Mouse (Mus musculus): ENCODE results near the gene Igflr1. TPM values are rescaled to one million over a fixed set of nuclear protein-coding genes. Genes with fewer than 3 reads are reported as not detected.

Gene Igflr1
- polyA plus RNA-seq, 1 experiment from 2014 or later, result 4.3 TPM

DNA sequence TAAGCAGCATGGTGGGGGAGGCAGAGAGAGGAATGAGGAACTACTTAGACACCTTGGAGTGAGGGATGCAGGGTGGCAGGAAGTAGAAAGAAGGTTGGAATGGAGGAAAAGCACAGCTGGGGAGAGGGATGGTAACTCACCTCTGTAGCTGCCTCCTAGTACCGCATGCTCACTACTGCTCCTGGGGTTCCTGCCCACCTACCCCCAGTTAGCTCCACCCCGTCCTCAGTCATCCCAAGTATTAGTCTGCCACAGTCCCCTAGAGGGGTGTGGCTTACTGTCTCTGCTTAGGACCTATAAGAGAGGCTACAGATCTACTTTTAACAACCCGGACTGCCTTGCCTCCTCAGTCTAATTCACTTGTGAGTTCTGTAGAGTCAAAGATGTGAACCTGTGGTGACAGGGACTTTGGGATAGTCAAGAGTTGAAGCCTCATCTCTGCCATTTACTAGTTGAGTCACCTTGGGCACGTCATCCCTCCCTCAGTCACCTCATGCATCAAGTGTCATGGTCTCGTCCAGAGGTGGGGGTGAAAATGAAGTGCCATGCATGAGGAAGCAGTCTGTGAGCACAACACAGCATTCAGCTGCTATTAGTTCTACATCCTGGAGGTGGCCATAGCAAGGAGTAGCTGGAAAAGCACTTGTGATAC is 27.7 kb downstream of the Igflr1 start:
- ATAC-seq (ENCODE audit: insufficient number of reproducible peaks, insufficient read depth, low FRiP score, low TSS enrichment, low read depth), result no peak
- H3K27ac ChIP-seq, result no peak overlapping the region
- no peaks in the 10 kb centered on the region for H3K27me3 ChIP-seq
- no peaks in the 10 kb centered on the region for H3K9me3 ChIP-seq
- no peaks in the 10 kb centered on the region for H3K36me3 ChIP-seq
- H3K4me1 ChIP-seq, result peaks cover 5% of the 10 kb centered on the region
- H3K4me2 ChIP-seq, result no peak overlapping the region
- H3K4me3 ChIP-seq, result no peak overlapping the region
- 51% methylated on average over 5 of the region's 5 CpGs for WGBS
- no peak overlapping the region for H3K9ac ChIP-seq

GRCm38 (mm10) chr7:30593579-30594509 is 28.6 kb downstream of the Igflr1 start:
- peaks cover 5% of the 10 kb centered on the region for H3K4me1 ChIP-seq
- WGBS, result 74% methylated on average over 10 of the region's 10 CpGs
- H3K27me3 ChIP-seq, result no peaks in the 10 kb centered on the region
- no peak overlapping the region for H3K9ac ChIP-seq
- H3K9me3 ChIP-seq, result no peaks in the 10 kb centered on the region
- H3K27ac ChIP-seq, result no peak overlapping the region
- no peak overlapping the region for H3K4me3 ChIP-seq
- H3K36me3 ChIP-seq, result no peaks in the 10 kb centered on the region
- ATAC-seq (ENCODE audit: insufficient number of reproducible peaks, insufficient read depth, low FRiP score, low TSS enrichment, low read depth), result no peak
- no peak overlapping the region for H3K4me2 ChIP-seq

- H3K9ac ChIP-seq, result no peak overlapping the region
- no peaks in the 10 kb centered on the region for H3K9me3 ChIP-seq
- no peaks in the 10 kb centered on the region for H3K27me3 ChIP-seq
- H3K4me3 ChIP-seq, result no peak overlapping the region
- peaks cover 5% of the 10 kb centered on the region for H3K4me1 ChIP-seq
- ATAC-seq (ENCODE audit: insufficient number of reproducible peaks, insufficient read depth, low FRiP score, low TSS enrichment, low read depth), result no peak
- no peak overlapping the region for H3K4me2 ChIP-seq
- WGBS, result 59% methylated on average over 4 of the region's 4 CpGs
- H3K27ac ChIP-seq, result no peak overlapping the region
- no peaks in the 10 kb centered on the region for H3K36me3 ChIP-seq
Observed at GRCm38 (mm10) chr7:30594510-30595024, 29.3 kb downstream of the Igflr1 start.

DNA sequence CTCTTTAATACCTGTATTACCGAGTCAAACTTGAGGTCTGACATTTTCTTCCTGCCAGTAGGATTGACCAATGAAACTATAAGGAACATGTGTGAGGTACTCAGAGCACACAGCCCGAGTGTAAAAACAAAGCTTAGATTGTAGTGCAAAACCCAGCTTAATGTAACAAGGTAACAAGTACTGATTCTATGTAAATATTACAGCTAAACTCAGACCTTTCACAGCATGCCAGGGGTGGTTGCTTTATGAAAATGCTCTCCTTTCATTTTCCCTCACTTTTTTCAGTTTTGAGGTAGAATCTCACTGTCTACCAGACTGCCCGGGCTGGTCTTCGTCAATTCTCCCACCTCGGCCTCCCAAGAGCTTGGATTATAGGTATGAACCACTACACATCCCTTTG is 30.9 kb downstream of the Igflr1 start:
- H3K27me3 ChIP-seq, result no peaks in the 10 kb centered on the region
- H3K9me3 ChIP-seq, result no peaks in the 10 kb centered on the region
- no peak overlapping the region for H3K4me3 ChIP-seq
- WGBS, result 72% methylated on average over 5 of the region's 5 CpGs
- no peak overlapping the region for H3K9ac ChIP-seq
- no peak for ATAC-seq (ENCODE audit: insufficient number of reproducible peaks, insufficient read depth, low FRiP score, low TSS enrichment, low read depth)
- H3K4me1 ChIP-seq, result no peaks in the 10 kb centered on the region
- no peak overlapping the region for H3K27ac ChIP-seq
- H3K4me2 ChIP-seq, result no peak overlapping the region
- H3K36me3 ChIP-seq, result no peaks in the 10 kb centered on the region

DNA sequence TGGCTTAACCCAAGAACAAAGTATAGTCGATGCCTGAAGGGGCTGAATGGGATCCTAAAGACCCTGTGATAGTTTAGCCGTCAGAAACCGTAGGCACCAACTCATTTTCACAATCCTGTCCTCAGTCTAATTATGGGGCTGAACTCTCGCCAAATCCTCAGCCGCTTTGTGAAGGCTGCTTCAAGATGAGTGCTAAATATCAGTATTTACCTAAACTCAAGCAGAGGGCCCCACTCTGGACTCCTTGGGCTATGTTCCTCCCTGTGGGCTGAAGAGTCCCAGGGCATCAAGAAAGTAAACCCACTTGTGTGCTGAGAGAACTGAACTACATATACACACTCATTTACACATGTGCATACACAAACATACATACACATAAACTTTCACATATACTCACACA is 31.6 kb downstream of the Igflr1 start:
- Histone ChIP-seq H3K9ac (no peak overlapping the region), H3K4me3 (no peak overlapping the region), H3K36me3 (no peaks in the 10 kb centered on the region), H3K4me2 (no peak overlapping the region), H3K27ac (no peak overlapping the region), H3K4me1 (no peaks in the 10 kb centered on the region), H3K27me3 (no peaks in the 10 kb centered on the region), H3K9me3 (no peaks in the 10 kb centered on the region)
- no peak for ATAC-seq (ENCODE audit: insufficient number of reproducible peaks, insufficient read depth, low FRiP score, low TSS enrichment, low read depth)
- WGBS, result 61% methylated on average over 5 of the region's 5 CpGs

- Histone ChIP-seq H3K9ac (no peak within 1 kb of the TSS), H3K4me1 (no peaks in the 10 kb centered on the region), H3K9me3 (no peaks in the 10 kb centered on the region), H3K36me3 (no peaks in the 10 kb centered on the region), H3K4me3 (no peak within 1 kb of the TSS), H3K27ac (no peak within 1 kb of the TSS; the same call in 1 of the 2 replicates), H3K27me3 (no peaks in the 10 kb centered on the region), H3K4me2 (no peak within 1 kb of the TSS)
- WGBS, result 92% methylated on average over 12 of the region's 12 CpGs
- ATAC-seq (ENCODE audit: insufficient number of reproducible peaks, insufficient read depth, low FRiP score, low TSS enrichment, low read depth), result no peak
Observed at GRCm38 (mm10) chr7:30598786-30599185, 33.6 kb downstream of the Igflr1 start, which contains the start of gene Zbtb32. Gene Zbtb32 (minus strand): TSS chr7:30598909.

GRCm38 (mm10) chr7:30599933-30600353 is 34.7 kb downstream of the Igflr1 start:
- Histone ChIP-seq H3K27me3 (no peaks in the 10 kb centered on the region), H3K36me3 (no peaks in the 10 kb centered on the region), H3K9me3 (no peaks in the 10 kb centered on the region), H3K9ac (no peak overlapping the region), H3K27ac (0 out of 2 replicates have a peak overlapping the region, but pooled peaks have one; percentile 48), H3K4me2 (no peak overlapping the region), H3K4me3 (no peak overlapping the region), H3K4me1 (no peaks in the 10 kb centered on the region)
- WGBS, result 2% methylated on average over 16 of the region's 16 CpGs
- ATAC-seq (ENCODE audit: insufficient number of reproducible peaks, insufficient read depth, low FRiP score, low TSS enrichment, low read depth), result peak; percentile 87

GRCm38 (mm10) chr7:30600651-30601050 is 35.4 kb downstream of the Igflr1 start:
- Histone ChIP-seq H3K4me1 (no peaks in the 10 kb centered on the region), H3K9ac (no peak overlapping the region), H3K4me2 (no peak overlapping the region), H3K4me3 (no peak overlapping the region), H3K27me3 (no peaks in the 10 kb centered on the region), H3K27ac (0 out of 2 replicates have a peak overlapping the region, but pooled peaks have one; percentile 48), H3K36me3 (no peaks in the 10 kb centered on the region), H3K9me3 (no peaks in the 10 kb centered on the region)
- 65% methylated on average over 7 of the region's 7 CpGs for WGBS
- no peak for ATAC-seq (ENCODE audit: insufficient number of reproducible peaks, insufficient read depth, low FRiP score, low TSS enrichment, low read depth)

DNA sequence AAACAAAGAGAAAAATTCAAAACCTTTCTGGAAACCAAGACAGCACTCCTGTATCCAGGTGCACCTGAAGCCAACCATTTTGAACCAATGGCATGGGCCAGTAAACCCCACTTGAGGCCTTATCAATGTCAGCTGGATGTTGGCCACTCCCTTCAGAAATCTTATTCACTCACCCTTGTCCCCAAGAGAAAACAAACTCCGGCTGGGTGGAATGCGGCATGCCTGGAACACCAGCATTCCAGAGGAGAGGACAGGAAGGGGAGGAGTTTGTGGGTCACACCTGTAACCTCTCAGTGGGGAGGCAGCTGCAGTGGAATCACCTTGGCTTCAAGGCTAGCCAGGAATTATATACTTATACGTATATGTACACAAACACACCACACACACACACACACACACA is 37.4 kb downstream of the Igflr1 start:
- H3K4me1 ChIP-seq, result no peaks in the 10 kb centered on the region
- no peaks in the 10 kb centered on the region for H3K9me3 ChIP-seq
- no peak overlapping the region for H3K4me2 ChIP-seq
- no peak overlapping the region for H3K27ac ChIP-seq
- no peak overlapping the region for H3K4me3 ChIP-seq
- ATAC-seq (ENCODE audit: insufficient number of reproducible peaks, insufficient read depth, low FRiP score, low TSS enrichment, low read depth), result no peak
- 15% methylated on average over 3 of the region's 3 CpGs for WGBS
- H3K27me3 ChIP-seq, result no peaks in the 10 kb centered on the region
- H3K9ac ChIP-seq, result no peak overlapping the region
- no peaks in the 10 kb centered on the region for H3K36me3 ChIP-seq

DNA sequence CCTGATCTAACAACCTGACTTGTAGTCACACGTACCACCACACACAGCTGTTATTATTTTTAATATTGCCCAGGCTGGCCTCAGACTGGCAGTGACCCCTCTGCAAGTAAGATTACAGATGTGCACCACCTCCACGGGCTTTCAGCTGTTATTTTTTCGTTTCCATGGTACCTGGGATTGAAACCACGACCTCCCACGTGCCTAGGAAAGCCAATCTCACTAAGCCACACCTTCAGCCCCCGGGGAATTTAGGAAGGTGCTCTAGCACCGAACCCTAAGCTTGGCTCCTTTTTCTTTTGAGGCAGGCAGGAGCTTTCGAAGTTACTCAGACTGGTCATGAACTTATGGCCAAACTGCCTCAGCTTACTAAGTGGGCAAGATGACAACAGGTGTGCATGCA is 39.2 kb downstream of the Igflr1 start:
- Histone ChIP-seq H3K4me2 (no peak overlapping the region), H3K4me3 (no peak overlapping the region), H3K9ac (0 out of 2 replicates have a peak overlapping the region, but pooled peaks have one; percentile 36), H3K36me3 (no peaks in the 10 kb centered on the region), H3K27ac (no peak overlapping the region), H3K9me3 (no peaks in the 10 kb centered on the region), H3K4me1 (no peaks in the 10 kb centered on the region), H3K27me3 (no peaks in the 10 kb centered on the region)
- no peak for ATAC-seq (ENCODE audit: insufficient number of reproducible peaks, insufficient read depth, low FRiP score, low TSS enrichment, low read depth)
- 34% methylated on average over 8 of the region's 8 CpGs for WGBS

GRCm38 (mm10) chr7:30604944-30605343 is 39.7 kb downstream of the Igflr1 start:
- H3K4me1 ChIP-seq, result no peaks in the 10 kb centered on the region
- no peaks in the 10 kb centered on the region for H3K27me3 ChIP-seq
- no peak overlapping the region for H3K4me3 ChIP-seq
- 0 out of 2 replicates have a peak overlapping the region, but pooled peaks have one; percentile 36 for H3K9ac ChIP-seq
- H3K27ac ChIP-seq, result no peak overlapping the region
- WGBS, result 91% methylated on average over 8 of the region's 8 CpGs
- no peak overlapping the region for H3K4me2 ChIP-seq
- H3K36me3 ChIP-seq, result no peaks in the 10 kb centered on the region
- ATAC-seq (ENCODE audit: insufficient number of reproducible peaks, insufficient read depth, low FRiP score, low TSS enrichment, low read depth), result no peak
- H3K9me3 ChIP-seq, result no peaks in the 10 kb centered on the region

All from embryonic facial prominence, embryonic 13.5 days (tissue).